Mouse (Mus musculus) heart, embryonic 13.5 days (tissue): ENCODE data around the gene Prss8. TPM values are rescaled to one million over a fixed set of nuclear protein-coding genes. Genes with fewer than 3 reads are reported as not detected.

ENCODE experiments used
- polyA plus RNA-seq: library from polyadenylated mRNA; unstranded; fragments of >200 nt; fragmentation: Nextera tagmentation; extraction: Ambion mirVana; gene quantifications from 2 replicates; pipeline ENCODE4 v1.2.1, GENCODE M21; 2015

Gene Prss8
- polyA plus RNA-seq, 1 experiment from 2014 or later, result 1.8 TPM

Other genes starting within 250 kb of the Prss8 start
- gene Bcl7c, start 221.2 kb downstream of the Prss8 start, polyA plus RNA-seq, result 30.7 and 35.8 TPM in 2 replicates
- 4.6 TPM in 2 replicates for gene Ctf1, start 217.4 kb downstream of the Prss8 start, polyA plus RNA-seq
- gene Ctf2, start 197.9 kb downstream of the Prss8 start, polyA plus RNA-seq, result 0.08 TPM in 1 of 2 replicates, not detected in the other
- gene Fbxl19, start 185.6 kb downstream of the Prss8 start, polyA plus RNA-seq, result 1.8 and 3.0 TPM in 2 replicates
- 15.8 and 15.9 TPM in 2 replicates for gene Orai3, start 160.3 kb downstream of the Prss8 start, polyA plus RNA-seq
- gene Setd1a, start 153.4 kb downstream of the Prss8 start, polyA plus RNA-seq, result 12.6 and 17.0 TPM in 2 replicates
- gene Gm49388, start 144.5 kb downstream of the Prss8 start, polyA plus RNA-seq, result not detected in 2 replicates
- 19.5 and 21.6 TPM in 2 replicates for gene Hsd3b7, start 129.5 kb downstream of the Prss8 start, polyA plus RNA-seq
- 39.2 and 48.9 TPM in 2 replicates for gene Stx4a, start 105.8 kb downstream of the Prss8 start, polyA plus RNA-seq
- gene Stx1b, start 105.6 kb downstream of the Prss8 start, polyA plus RNA-seq, result 1.1 and 1.7 TPM in 2 replicates
- 5.6 and 6.6 TPM in 2 replicates for gene Zfp646, start 53.9 kb downstream of the Prss8 start, polyA plus RNA-seq
- 9.7 and 10.4 TPM in 2 replicates for gene Zfp668, start 53.3 kb downstream of the Prss8 start, polyA plus RNA-seq
- 1.4 and 1.5 TPM in 2 replicates for gene Prss53, start 39.1 kb downstream of the Prss8 start, polyA plus RNA-seq
- gene Gm21974, start 34.6 kb downstream of the Prss8 start, polyA plus RNA-seq, result not detected in 2 replicates
- gene Vkorc1, start 34.5 kb downstream of the Prss8 start, polyA plus RNA-seq, result 109 and 120 TPM in 2 replicates
- 145 and 150 TPM in 2 replicates for gene Bckdk, start 26.0 kb downstream of the Prss8 start, polyA plus RNA-seq
- 25.1 and 27.0 TPM in 2 replicates for gene Kat8, start 17.6 kb downstream of the Prss8 start, polyA plus RNA-seq
- 8.4 and 8.6 TPM in 2 replicates for gene Prss36, start 16.6 kb upstream of the Prss8 start, polyA plus RNA-seq
- gene Fus, start 37.4 kb upstream of the Prss8 start, polyA plus RNA-seq, result 310 and 313 TPM in 2 replicates
- 39.1 and 42.6 TPM in 2 replicates for gene Pycard, start 63.8 kb upstream of the Prss8 start, polyA plus RNA-seq
- 0.76 and 1.0 TPM in 2 replicates for gene Trim72, start 73.8 kb upstream of the Prss8 start, polyA plus RNA-seq
- gene Itgam, start 132.5 kb upstream of the Prss8 start, polyA plus RNA-seq, result 0.31 and 0.51 TPM in 2 replicates
- gene Gm49368, start 132.6 kb upstream of the Prss8 start, polyA plus RNA-seq, result not detected in 2 replicates
- 0.11 and 0.15 TPM in 2 replicates for gene Itgax, start 199.4 kb upstream of the Prss8 start, polyA plus RNA-seq
- gene Itgad, start 224.3 kb upstream of the Prss8 start, polyA plus RNA-seq, result 0.25 TPM in 1 of 2 replicates, not detected in the other